Mouse (Mus musculus) bone marrow, adult 2 months (tissue): ENCODE data around the gene Pfdn5.

ENCODE experiments used
- CTCF ChIP-seq: fragments of 200-500 bp; IDR thresholded peaks from 2 replicates; pipeline ENCODE4 v1.5.1; 2011; ENCODE audit warnings: low read length, control low read depth; ENCODE audit not compliant: control insufficient read depth, insufficient read depth
- POLR2A ChIP-seq: fragments of 200-500 bp; IDR thresholded peaks from 2 replicates; pipeline ENCODE4 v1.6.1; 2011; ENCODE audit warnings: low read depth, mild to moderate bottlenecking, control low read depth, low read length, borderline replicate concordance; ENCODE audit not compliant: control insufficient read depth

DNA sequence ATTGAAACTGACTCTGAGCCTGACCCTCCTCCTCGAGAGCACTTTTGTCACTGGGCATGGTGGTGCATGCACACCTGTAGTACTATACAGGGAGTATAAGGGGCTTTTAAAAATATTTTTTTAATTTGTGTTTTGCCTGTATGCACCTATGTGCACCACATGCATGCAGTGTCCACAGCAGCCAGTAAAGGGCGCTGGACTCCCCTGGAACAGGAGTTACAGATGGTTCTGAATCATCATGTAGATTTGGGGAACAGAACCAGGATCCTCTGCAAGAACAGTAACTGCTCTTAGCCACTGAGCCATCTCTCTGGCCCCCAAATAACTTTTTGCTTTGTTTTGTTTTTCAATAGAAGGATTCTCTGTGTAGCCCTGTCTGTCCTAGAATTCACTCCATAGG, 26.3 kb downstream of the Pfdn5 start:
- TF ChIP-seq CTCF (no peak), POLR2A (no peak)
